Mouse (Mus musculus) spleen, postnatal 4 days (tissue): ENCODE data around the gene Smarcc2.
"Not testable (repeated sequence)": the region's sequence is repeated elsewhere in the genome, so short reads cannot be mapped to it uniquely, and the experiment has no call there.

Source experiments
- DNase-seq, 2 experiments: peaks; one replicate each; pipeline ENCODE4 v3.0.0; 2022; ENCODE audit warnings: low spot score in 2 of 2

Gene Smarcc2

DNA sequence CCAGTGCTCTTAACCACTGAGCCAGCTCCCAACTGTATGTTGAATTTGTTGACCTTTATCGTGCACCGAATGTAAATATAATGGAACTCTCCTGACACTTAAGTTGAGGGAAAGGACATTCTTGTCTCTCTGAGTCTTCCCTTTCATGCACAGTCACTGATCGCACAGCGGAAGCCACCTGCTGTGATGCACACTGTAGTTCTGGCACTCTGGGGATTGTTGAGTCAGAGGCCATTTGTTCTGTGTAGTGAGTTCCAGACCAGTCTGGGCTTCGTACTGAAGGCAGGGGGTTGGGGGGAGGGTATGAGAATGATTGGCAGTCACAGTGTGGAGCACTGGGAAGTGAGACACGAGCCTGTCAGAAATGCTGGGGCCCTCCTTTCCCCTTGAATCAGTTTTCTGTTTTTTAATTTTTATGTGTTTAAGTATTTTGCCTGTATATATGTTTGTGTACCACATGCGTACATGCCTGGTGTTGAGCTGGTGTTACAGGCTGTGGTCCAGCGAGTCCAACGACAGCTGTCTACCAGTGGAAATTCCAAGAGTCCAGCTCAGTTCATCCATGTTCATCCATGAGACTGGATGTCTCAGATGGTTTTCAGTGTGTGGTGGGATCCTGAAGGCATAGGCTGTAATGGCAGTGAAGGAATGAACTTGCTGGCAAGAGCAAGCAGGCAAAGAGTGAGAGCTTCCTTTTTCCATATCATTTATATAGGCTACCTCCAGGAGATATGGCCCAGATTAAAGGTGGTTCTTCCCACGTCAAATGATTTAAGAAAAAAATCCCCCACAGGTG lies 17.5 kb upstream of the Smarcc2 start:
- no peak for DNase-seq

DNA sequence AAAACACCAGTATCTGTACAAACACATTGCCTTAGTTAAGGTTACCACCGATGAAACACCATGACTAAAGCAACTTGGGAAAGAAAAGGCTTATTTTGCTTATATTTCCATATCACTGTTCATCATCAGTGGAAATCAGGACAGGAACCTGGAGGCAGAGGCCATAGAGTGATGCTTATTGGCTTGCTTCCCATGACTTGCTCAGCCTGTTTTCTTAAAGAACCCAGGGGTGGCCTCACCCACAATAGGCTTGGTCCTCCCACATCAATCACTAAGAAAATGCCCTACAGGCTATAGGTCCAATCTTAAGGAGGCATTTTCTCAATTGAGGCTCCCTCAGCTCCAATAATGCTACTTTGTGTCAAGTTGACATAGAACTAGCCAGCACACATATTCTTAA lies 16.3 kb upstream of the Smarcc2 start:
- DNase-seq, result no peak

DNA sequence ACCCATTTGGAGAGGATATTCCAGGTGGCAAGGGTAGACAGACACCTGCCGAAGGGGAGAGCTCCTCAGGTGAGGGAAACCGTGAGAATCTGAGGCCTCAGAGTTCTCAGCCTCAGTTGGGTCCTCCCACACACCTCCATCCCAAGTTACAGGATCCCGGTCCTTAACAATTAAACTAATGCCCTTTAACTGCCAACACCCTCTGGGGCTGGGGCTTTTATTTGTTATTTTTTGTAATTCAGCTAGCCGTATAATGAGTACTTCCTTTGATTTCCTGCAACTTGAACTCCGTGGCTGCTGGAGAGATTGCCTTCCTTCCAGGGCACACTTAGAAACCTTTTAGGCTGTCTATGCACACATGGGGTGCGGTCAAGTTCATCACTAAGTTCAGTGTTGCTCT lies 14.7 kb upstream of the Smarcc2 start:
- no peak for DNase-seq

DNA sequence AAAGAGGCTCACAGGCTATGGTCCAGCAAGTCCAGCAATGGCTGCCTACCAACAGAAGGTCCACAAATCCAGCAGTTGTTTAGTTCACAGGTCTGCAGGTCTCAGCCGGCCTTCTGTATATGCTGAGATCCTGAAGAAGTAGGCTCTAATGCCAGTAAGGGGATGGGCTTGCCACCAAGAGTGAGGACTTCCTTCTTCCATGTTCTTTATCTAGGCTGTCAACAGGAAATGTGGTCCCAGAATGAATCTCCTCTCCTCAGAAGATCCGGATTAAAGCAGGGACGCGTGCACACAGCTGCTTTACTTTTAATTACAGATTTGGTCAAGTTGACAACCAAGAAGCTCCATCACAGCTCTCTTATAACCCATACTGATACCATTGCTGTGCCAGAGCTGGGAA lies 13.6 kb upstream of the Smarcc2 start:
- DNase-seq, result no peak

DNA sequence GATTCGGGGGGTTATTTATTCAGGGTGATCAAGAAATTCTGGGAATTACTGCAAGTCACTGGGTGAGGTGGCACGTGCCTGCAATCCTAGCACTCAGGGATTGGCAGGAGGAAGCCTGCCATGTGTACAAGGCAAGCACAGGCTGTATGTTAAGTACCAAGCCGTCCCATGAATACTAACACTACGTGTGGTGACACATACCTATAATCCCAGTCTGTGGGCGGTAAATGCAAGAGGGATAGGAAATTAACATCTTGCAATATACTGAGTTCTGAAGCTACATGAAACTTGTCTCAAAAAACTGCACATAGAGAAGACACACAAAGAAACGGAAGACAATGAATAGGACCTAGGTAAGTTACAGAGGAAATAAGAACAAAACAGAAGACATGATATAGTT lies 8.0 kb upstream of the Smarcc2 start:
- DNase-seq, result no peak

DNA sequence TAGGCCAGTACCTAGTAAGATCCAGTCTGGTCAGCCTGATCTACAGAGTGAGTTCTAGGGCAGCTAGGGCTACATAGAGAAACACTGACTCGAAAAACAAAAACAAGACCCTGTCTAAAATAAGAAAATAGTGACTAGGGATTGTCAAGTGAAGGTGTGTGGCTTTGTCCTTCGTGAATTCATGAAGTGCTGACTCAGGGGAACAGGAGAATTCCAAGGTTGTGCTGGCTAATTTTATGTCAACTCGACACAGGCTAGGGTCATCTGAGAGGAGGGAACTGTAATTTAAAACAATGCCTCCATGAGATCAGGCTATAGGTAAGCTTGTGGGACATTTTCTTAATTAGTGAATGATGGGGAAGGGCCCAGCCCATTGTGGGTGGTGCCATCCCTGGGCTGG lies 4.6 kb upstream of the Smarcc2 start:
- DNase-seq, result no peak

DNA sequence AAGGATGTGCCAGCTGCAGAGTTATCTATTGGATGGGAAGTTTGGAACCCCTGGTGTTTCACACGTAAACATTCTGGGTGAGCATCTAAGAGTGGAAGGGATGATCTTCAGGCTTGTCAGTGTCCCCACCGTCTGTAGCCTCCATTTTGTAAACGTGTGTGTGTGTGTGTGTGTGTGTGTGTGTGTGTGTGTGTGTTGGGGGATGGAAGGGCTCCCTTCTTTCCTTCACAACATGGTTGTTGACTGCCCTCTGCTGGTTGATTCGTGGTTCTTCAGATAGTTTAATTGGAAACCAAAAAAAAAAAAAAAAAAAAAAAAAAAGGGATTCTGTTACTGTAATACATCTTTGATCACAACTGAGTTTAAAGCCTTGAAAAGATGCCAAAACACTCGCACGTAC lies 3.8 kb upstream of the Smarcc2 start:
- DNase-seq, result peak; percentile 71 to 79

DNA sequence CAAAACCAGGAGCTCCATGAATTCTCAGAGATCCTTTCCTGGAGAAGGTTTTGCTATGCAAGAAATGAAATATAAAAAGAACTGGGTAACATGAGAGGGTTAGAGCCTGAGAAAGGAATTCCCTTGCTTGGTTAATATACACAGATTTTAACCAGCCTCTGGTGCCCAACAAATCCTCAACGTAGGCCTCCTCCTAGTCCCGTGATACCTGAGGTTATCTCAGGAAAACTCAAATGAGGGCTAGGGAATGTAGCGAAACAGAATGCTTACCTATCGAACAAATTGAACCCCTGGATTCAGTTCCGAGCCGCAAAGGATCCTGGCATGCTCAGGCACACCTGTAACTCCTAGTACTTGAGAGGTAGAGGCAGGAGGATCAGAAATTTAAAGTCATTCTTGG lies 1.4 kb upstream of the Smarcc2 start:
- DNase-seq, result no peak

DNA sequence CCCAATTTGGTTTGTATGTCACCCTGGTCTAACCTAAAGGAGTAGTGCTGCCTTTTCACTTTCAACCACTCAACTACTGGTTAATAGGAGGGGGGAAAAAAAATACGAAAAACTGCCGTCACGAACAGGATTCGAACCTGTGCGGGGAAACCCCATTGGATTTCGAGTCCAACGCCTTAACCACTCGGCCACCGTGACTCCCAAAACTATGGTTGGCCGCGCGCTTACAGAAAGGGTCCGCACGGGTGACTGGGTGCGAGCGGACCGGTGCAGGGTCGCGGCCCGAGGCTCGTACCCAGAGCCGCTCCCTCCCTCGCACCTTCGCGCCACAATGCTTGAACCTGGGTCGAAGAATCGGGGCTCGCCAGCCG lies 715 bp upstream of the Smarcc2 start:
- DNase-seq, result peak; percentile 93 to 98

DNA sequence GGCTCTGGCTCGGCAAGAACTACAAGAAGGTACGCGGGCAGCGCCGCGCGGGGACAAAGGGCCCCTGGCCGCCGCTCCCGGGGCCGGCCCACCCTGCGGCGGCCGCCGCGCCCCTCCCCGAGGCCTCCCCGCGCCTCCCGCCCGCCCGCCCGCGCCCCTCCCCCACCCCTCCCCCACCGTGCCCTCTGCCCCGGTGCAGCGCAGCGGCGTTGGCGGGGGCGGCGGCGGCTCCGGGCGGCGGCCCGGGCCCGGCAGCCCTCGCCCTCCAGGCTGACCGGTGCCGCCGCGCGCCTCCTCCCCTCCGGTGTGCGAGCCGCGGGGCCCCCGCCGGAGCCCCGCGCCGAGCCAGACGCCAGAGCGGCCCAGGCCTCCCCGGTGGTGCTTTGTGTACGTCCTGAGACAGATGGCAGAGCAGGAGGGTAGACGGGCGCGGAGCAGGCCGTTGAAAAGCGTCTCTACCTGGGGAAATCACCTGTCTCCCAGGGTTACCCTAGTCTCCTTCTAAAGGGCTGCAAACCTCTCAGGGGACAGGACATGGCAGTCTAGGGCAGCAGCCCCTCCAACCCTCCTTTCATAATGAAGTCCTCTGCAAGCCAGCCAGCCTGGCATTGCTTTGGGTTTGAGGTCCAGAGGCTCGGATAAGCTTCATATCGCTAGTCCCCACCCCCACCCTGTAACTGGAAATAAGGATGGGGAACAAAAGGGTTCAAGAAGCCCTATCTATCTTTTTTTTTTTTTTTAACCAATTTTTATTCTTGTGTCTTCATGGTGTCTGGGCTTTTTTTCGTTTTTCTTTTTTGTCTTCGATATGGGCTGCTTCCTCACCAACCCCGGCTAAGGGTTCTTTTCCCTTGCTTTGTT lies 591 bp downstream of the Smarcc2 start:
- peak; percentile 49 to 81 for DNase-seq

DNA sequence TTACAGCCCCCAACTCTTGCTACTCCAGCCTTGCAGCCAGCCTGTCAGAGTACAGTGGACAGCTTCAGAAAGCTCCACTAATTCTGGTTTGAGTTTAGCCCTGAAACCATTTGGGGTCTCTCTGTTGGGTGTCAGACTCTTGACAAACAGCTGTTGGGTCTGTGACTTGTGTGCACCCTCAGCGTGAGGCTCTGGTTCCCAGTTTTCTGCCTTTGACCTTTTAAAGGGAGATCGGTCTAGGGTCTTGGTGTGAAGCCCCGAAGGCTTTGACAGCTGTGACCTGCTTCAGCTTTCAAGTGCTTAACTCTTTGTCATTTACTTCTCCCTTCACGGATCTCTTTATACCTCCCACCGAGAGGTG lies 1.2 kb downstream of the Smarcc2 start:
- no peak for DNase-seq

DNA sequence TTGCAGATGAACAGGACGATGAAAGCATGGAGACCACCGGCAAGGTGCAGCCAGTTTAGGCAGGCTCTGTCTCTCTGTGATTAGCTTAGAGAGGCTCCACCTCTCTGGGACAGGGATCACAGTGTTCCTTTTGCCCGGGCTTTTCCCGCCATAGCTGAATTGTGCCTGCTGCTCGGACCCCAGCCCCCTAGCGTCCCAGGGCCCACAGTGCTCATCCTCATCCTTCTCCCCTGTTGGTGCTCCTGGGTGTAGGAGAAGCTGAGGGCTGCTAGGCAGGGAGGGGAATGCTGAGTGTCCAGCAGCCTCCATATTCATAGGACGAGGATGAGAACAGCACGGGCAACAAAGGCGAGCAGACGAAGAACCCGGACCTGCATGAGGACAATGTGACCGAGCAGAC lies 15.3 kb downstream of the Smarcc2 start:
- no peak for DNase-seq

DNA sequence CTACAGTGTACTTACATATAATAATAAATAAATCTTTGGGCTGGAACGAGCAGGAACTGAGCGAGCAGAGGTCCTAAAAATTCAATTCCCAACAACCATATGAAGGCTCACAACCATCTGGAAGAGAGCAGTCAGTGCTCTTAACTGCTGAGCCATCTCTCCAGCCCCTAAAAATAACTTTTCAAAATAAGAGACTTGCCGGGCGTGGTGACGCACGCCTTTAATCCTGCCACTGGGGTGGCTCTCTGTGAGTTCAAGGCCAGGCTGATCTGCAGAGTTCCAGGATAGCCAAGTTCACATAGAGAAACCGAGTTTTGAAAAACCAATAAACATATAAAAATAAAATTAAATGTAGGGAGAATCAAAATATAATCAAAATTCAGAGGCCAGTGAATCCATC lies 27.3 kb downstream of the Smarcc2 start:
- DNase-seq, result no peak

DNA sequence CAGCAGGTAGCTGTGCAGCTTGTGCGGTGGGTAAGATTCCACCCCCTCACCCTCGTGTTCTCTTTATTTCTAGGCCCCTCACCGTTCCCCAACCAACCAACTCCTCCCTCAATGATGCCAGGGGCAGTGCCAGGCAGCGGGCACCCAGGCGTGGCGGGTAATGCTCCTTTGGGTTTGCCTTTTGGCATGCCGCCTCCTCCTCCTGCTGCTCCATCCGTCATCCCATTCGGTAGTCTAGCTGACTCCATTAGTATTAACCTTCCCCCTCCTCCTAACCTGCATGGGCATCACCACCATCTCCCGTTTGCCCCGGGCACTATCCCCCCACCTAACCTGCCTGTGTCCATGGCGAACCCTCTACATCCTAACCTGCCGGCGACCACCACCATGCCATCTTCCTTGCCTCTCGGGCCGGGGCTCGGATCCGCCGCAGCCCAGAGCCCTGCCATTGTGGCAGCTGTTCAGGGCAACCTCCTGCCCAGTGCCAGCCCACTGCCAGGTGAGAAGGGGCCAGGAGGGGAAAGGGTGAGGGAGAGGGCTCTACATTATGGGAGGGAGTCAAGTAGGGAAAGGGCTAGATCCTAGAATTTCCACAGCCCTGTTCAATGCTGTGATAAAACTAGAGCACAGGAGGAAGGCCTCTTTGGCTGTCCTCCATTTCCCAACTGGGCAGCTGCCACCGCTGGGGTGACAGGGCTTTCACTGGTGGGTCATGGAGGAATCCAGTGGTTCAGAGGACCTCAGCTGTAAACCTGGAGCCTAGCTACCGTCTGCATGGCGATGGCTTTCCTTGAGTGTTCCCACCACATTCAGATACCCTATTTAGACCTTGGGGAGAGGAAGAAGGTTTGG lies 29.0 kb downstream of the Smarcc2 start:
- DNase-seq, result no peak

DNA sequence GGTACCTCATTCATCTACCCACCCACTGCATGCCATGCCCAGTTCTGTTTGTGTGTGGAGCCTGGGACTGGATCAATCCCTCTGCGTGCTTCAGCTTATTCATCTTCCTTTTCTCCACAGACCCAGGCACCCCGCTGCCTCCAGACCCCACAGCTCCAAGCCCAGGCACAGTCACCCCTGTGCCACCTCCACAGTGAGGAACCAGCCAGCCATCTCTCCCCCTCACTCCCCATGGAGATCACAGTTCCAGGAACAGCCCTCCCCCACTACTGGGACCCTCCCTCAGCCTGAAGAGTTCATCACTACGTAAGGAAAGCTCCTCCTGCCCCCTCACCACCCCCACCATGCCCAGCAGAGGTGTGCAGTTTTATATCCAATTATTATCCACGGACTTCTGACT lies 29.7 kb downstream of the Smarcc2 start:
- no peak for DNase-seq

DNA sequence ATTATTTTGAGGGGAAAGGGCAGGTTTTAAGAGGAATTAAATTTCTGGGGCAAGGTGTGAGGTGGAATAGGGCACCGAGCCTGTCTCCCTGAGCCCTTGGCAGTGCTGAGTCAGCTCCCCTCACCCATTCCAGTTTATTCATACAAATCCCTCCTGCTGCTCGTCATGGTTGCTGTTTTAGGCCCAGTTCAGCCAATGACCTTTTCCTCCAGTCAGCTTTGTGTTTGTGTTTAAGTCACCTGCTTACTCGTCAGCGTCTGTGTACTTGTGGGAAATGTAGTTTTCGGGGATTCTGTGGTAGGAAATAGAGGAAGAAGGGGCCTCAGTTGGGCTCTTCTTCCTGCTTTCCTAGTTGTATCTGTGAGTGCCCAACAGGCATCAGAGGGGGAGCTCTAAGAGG lies 30.3 kb downstream of the Smarcc2 start:
- DNase-seq, result no peak

DNA sequence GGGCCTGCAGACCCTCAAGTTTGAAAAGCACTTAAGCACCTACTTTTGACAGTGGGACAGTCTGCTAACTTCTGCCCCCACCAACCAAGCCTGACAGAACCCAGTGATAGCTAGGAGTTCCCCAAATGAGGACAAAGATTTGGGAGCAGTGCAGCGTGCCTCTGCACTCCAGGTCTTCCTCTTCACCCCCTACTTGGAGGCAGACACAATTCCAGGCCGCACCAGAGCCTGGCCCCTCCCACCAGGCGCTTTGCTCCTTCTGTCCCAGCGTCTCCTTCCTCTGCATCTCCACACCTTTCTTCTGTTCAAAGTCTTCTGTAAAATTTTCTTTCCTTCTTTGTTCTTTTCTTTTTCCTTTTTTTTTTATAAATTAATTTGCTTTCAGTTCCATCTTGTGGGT lies 30.7 kb downstream of the Smarcc2 start:
- DNase-seq, result no peak

DNA sequence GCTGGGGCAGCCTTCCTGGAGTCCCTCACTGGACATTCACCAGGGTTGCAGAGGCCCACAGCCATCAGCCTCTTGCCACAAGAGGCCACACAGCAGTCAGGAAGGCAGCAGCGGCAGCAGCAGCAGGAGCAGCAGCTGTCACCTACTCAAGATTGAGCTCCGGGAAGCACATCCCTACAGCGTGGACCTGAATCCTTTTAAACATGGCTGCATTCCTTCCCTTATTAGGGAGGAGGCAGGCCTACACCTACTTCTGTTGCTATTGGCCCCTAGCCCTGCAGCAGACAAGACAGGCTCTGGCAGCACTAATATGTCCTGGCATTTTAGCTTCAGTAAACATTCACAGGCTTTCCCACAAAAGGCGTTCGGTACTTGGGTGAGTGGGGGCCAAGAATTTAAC lies 31.2 kb downstream of the Smarcc2 start:
- DNase-seq, result no peak

DNA sequence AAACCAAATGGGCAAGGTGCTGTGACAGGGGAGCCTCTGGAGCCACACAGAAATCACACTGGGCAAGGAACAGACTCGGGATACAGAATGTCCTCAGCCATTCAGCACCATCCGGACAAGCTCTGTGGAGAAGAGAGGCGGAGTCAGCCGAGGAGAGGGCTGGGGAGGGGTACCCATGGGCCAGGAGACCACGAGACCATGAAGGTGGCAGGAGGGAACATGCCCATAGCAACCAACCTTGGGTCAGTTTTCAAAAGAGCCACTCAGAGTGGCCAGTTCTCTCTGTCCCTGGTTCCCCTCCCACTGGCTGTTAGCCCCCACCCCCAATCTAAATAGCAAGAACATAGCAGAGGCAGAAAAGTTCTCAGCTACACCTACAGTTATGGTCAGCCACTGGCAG lies 31.9 kb downstream of the Smarcc2 start:
- no peak for DNase-seq

DNA sequence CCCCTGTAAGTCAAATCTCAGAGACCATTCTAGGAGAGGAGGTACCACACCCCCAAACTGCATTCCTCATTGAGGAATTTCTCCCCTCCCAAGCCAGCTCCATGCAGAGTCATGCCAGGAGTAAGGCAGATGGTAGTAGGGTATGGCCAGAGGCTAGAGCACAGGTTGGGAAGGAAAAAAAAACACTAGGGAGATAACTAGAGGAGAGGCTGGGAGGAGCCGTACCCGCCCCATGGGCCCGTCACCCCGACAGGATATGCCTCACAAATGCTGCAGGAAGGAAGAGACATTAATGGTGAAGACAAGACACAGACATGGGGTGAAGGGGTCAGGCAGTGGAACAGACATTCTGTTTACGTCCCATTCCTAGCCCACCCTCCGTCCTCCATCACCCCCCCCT lies 32.4 kb downstream of the Smarcc2 start:
- DNase-seq, result no peak

DNA sequence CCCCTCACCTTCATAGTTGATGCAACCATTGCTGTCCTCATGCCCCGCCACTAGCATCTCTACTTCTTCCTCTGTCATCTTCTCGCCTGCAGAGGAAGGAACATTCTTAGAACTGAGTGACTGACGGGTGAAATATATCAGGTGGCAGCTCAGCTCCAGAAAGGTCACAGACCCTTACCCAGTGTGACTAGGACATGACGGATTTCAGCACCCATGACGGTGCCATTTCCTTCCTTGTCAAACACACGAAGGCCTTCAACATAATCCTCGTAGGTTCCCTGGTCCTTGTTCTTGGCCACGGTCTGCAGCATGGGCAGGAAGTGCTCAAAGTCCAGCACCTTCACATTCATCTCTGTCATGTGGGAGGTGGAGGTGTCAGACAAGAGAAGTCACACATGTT lies 33.0 kb downstream of the Smarcc2 start:
- DNase-seq, result not testable (repeated sequence)

DNA sequence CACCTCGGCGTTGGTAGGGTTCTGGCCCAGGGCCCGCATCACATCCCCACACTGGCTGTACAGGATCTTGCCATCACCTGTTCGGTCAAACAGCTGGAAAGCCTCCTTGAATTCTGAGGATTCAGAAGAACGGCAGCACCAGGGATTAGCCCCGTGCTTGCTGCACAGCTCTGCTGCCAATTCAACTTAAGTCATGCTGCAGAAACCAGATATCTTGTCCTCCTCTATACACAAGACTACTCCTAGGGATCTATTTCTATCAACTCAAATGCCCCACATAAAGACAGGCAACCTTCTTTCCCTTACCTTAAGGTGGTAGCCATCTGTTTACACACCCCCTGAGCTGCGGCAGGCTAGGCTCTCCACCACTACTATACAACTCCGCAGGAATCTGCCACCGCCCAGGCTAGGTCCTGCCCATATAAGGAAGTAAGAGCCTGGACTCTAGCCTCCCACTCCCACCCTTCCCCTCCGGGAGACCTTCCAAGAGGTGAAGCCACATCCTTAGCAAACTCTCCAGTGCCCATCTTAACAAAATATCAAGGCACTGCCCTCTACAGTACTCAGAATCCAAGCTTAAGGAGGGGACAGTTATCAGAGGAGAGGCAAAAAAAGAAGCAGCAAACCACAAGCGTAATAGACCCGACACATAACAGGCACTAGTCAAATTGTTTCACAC lies 33.7 kb downstream of the Smarcc2 start:
- DNase-seq, result peak; percentile 45 to 77
